Mouse (Mus musculus) embryonic stem cell, embryonic (primary cell): Measurements from ENCODE around the gene Csnk2b.

Experiments
- CTCF ChIA-PET, 4 experiments: fragments of 300-600 bp in 2 of 4; fragments of 350-600 bp in 2 of 4; sonication (Branson Sonifier 250); formaldehyde crosslinking; loops; one replicate each; lab custom pipeline; 2022; ENCODE audit warnings: inconsistent platforms in 2 of 4; lab: Charles Lee
- POLR2A ChIA-PET, 4 experiments: fragments of 300-600 bp in 2 of 4; fragments of 350-600 bp in 2 of 4; sonication (Branson Sonifier 250); formaldehyde crosslinking; loops; one replicate each; lab custom pipeline; 2022; ENCODE audit warnings: antibody characterized with exemption in 4 of 4, inconsistent platforms in 1 of 4; lab: Charles Lee

The Csnk2b gene

GRCm38 (mm10) chr17:35157661-35158175, 35.9 kb upstream of the Csnk2b start:
- POLR2A ChIA-PET, result interaction anchor here in 3 of 4 experiments (1.0 to 24.9 kb wide), 7 partner anchors 9 to 205 kb away, joined by 3 to 561 read pairs (median 252); partner anchors contain the start of gene Ddx39b (in 2 of the 3)
- CTCF ChIA-PET, result no interaction called here

GRCm38 (mm10) chr17:35157254-35157653, 35.4 kb upstream of the Csnk2b start:
- ChIA-PET POLR2A (interaction anchor here (0.9 to 24.9 kb wide), 11 partner anchors 8 to 205 kb away, joined by 3 to 561 read pairs (median 16); partner anchors contain the start of genes Ddx39b (in 2 of the 4), Csnk2b (in 1 of the 4) and Gpank1 (in 1 of the 4)), CTCF (interaction anchor here in 2 of 4 experiments (0.5 to 1.4 kb wide), 3 partner anchors 12 to 380 kb away, joined by 4 to 8 read pairs (median 4); no protein-coding TSS in a partner anchor)

GRCm38 (mm10) chr17:35156461-35157200, 34.8 kb upstream of the Csnk2b start:
- CTCF ChIA-PET, result interaction anchor here in 3 of 4 experiments (0.5 to 2.5 kb wide), 5 partner anchors 10 to 380 kb away, joined by 4 to 9 read pairs (median 8); no protein-coding TSS in a partner anchor
- POLR2A ChIA-PET, result interaction anchor here (0.5 to 24.9 kb wide), 21 partner anchors 1 to 251 kb away, joined by 3 to 561 read pairs (median 6); partner anchors contain the start of genes Apom (in 2 of the 4), D17H6S53E (in 2 of the 4), Ddx39b (in 2 of the 4) and Csnk2b (in 1 of the 4)

GRCm38 (mm10) chr17:35155451-35155850, 33.6 kb upstream of the Csnk2b start:
- ChIA-PET CTCF (interaction anchor here in 2 of 4 experiments (1.0 to 2.5 kb wide), 3 partner anchors 11 to 13 kb away, joined by 6 to 15 read pairs (median 8); no protein-coding TSS in a partner anchor), POLR2A (interaction anchor here (0.6 to 24.9 kb wide), 27 partner anchors 2 to 1909 kb away, joined by 3 to 561 read pairs (median 6); partner anchors contain the start of genes D17H6S53E (in 3 of the 4), Ddx39b (in 3 of the 4), Prrc2a (in 3 of the 4) and Apom (in 1 of the 4))

GRCm38 (mm10) chr17:35154616-35155015, 32.8 kb upstream of the Csnk2b start:
- CTCF ChIA-PET, result interaction anchor here in 2 of 4 experiments (1.7 to 2.5 kb wide), 2 partner anchors 12 to 14 kb away, joined by 6 to 15 read pairs (median 9); no protein-coding TSS in a partner anchor
- POLR2A ChIA-PET, result interaction anchor here (0.6 to 24.9 kb wide), 25 partner anchors 3 to 735 kb away, joined by 3 to 561 read pairs (median 7); partner anchors contain the start of genes Ddx39b (in 4 of the 4), Prrc2a (in 3 of the 4), D17H6S53E (in 2 of the 4) and Apom (in 1 of the 4)

GRCm38 (mm10) chr17:35153931-35154330, 32.1 kb upstream of the Csnk2b start:
- ChIA-PET CTCF (interaction anchor here in 1 of 4 experiments (2.4 kb wide), 1 partner anchor 15 kb away, joined by 15 read pairs; no protein-coding TSS in a partner anchor), POLR2A (interaction anchor here (0.6 to 24.9 kb wide), 18 partner anchors 3 to 736 kb away, joined by 3 to 561 read pairs (median 8); partner anchors contain the start of genes Ddx39b (in 3 of the 4) and Prrc2a (in 3 of the 4))

GRCm38 (mm10) chr17:35153077-35153476, 31.2 kb upstream of the Csnk2b start:
- ChIA-PET CTCF (interaction anchor here in 2 of 4 experiments (0.7 to 1.0 kb wide), 2 partner anchors 15 to 93 kb away, joined by 3 read pairs; no protein-coding TSS in a partner anchor), POLR2A (interaction anchor here (0.7 to 24.9 kb wide), 12 partner anchors 4 to 191 kb away, joined by 3 to 561 read pairs (median 5); partner anchors contain the start of genes Ddx39b (in 2 of the 4) and Prrc2a (in 1 of the 4))

- CTCF ChIA-PET, result interaction anchor here in 2 of 4 experiments (1.0 kb wide), 2 partner anchors 16 to 17 kb away, joined by 3 read pairs; no protein-coding TSS in a partner anchor
- POLR2A ChIA-PET, result interaction anchor here (0.8 to 24.9 kb wide), 11 partner anchors 5 to 104 kb away, joined by 3 to 561 read pairs (median 5); partner anchors contain the start of genes Ddx39b (in 2 of the 4) and Prrc2a (in 1 of the 4)
Observed at GRCm38 (mm10) chr17:35152121-35152520, 30.3 kb upstream of the Csnk2b start.

GRCm38 (mm10) chr17:35147922-35148639, 26.2 kb upstream of the Csnk2b start:
- POLR2A ChIA-PET, result interaction anchor here (0.6 to 24.1 kb wide), 43 partner anchors 2 to 555 kb away, joined by 3 to 561 read pairs (median 5); partner anchors contain the start of genes D17H6S53E (in 3 of the 4), Ddx39b (in 3 of the 4), Apom (in 2 of the 4) and Csnk2b (in 2 of the 4)
- CTCF ChIA-PET, result interaction anchor here in 1 of 4 experiments (0.6 to 1.2 kb wide), 3 partner anchors 19 to 111 kb away, joined by 3 to 4 read pairs (median 4); no protein-coding TSS in a partner anchor

GRCm38 (mm10) chr17:35147348-35147747, 25.5 kb upstream of the Csnk2b start:
- ChIA-PET POLR2A (interaction anchor here (0.6 to 24.1 kb wide), 41 partner anchors 1 to 197 kb away, joined by 3 to 561 read pairs (median 7); partner anchors contain the start of genes D17H6S53E (in 4 of the 4), Ddx39b (in 3 of the 4), Prrc2a (in 3 of the 4) and Apom (in 2 of the 4)), CTCF (interaction anchor here in 1 of 4 experiments (0.6 to 0.9 kb wide), 2 partner anchors 21 to 111 kb away, joined by 4 read pairs; no protein-coding TSS in a partner anchor)

GRCm38 (mm10) chr17:35146139-35146538, 24.3 kb upstream of the Csnk2b start:
- ChIA-PET CTCF (interaction anchor here in 1 of 4 experiments (0.6 to 0.8 kb wide), 2 partner anchors 23 to 156 kb away, joined by 3 read pairs; no protein-coding TSS in a partner anchor), POLR2A (interaction anchor here (0.5 to 24.1 kb wide), 35 partner anchors 0 to 196 kb away, joined by 3 to 561 read pairs (median 6); partner anchors contain the start of genes Apom (in 3 of the 4), Prrc2a (in 3 of the 4), D17H6S53E (in 2 of the 4) and Csnk2b (in 1 of the 4))

- ChIA-PET CTCF (interaction anchor here in 1 of 4 experiments (1.3 kb wide), 1 partner anchor 27 kb away, joined by 5 read pairs; no protein-coding TSS in a partner anchor), POLR2A (interaction anchor here in 2 of 4 experiments (0.6 to 21.3 kb wide), 16 partner anchors 10 to 189 kb away, joined by 3 to 561 read pairs (median 6); partner anchors contain the start of genes Apom (in 2 of the 2), Csnk2b (in 2 of the 2), D17H6S53E (in 2 of the 2) and Ddx39b (in 2 of the 2))
Observed at GRCm38 (mm10) chr17:35141971-35142370, 20.1 kb upstream of the Csnk2b start.

- POLR2A ChIA-PET, result interaction anchor here in 3 of 4 experiments (0.6 to 21.3 kb wide), 11 partner anchors 9 to 103 kb away, joined by 3 to 561 read pairs (median 4); partner anchors contain the start of genes D17H6S53E (in 2 of the 3), Prrc2a (in 2 of the 3), Apom (in 1 of the 3) and Csnk2b (in 1 of the 3)
- CTCF ChIA-PET, result interaction anchor here in 1 of 4 experiments (0.6 to 0.8 kb wide), 2 partner anchors 9 to 28 kb away, joined by 5 read pairs; partner anchors contain the start of gene Apom
Observed at GRCm38 (mm10) chr17:35140490-35140996, 18.7 kb upstream of the Csnk2b start.

GRCm38 (mm10) chr17:35139269-35139668, 17.4 kb upstream of the Csnk2b start:
- CTCF ChIA-PET, result interaction anchor here in 1 of 4 experiments (0.6 kb wide), 1 partner anchor 51 kb away, joined by 3 read pairs; no protein-coding TSS in a partner anchor

More at GRCm38 (mm10) chr17:35139269-35139668, 17.4 kb upstream of the Csnk2b start:
- POLR2A ChIA-PET, result interaction anchor here (1.0 to 21.3 kb wide), 17 partner anchors 9 to 135 kb away, joined by 3 to 561 read pairs (median 7); partner anchors contain the start of genes Csnk2b (in 2 of the 4), D17H6S53E (in 2 of the 4), Gpank1 (in 2 of the 4) and Prrc2a (in 2 of the 4)
